In the genomic region with DNA sequence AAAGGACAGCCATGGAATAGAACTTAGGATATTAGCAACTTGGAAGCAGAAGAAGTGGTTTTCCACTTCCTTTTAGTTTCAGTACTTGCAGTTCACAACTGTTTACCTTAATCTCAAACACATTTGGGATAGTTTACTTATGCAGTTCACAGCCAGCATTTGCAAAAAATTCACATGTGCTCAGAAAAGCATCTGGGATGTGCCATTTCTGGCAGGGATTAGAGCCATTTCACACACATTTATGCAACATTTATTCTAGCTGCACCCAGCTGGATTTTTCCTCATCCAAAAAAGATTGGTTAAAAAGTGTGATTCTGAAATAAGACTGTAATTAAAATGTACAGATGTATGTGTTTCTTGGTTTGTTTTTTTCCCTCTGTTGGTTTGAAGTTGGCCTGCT, we compare ENCODE assay signal across 39 mouse cellular contexts. TPM values are rescaled to one million over a fixed set of nuclear protein-coding genes. Genes with fewer than 3 reads are reported as not detected.
"Had no signal": no experiment of that assay in that cellular context is flagged by ENCODE, and none has a peak within 500 bp of the region (broad histone marks: within the 10 kb centered on the region; RNA-seq: fewer than 3 reads in every experiment).

No protein-coding gene starts in this region.

- H3K4me2 ChIP-seq: heart, embryonic 11.5 days; heart, embryonic 13.5 days; heart, embryonic 15.5 days; hindbrain, embryonic 13.5 days; hindbrain, embryonic 15.5 days; kidney, embryonic 15.5 days; limb, embryonic 13.5 days; limb, embryonic 15.5 days; liver, embryonic 12.5 days had no signal

- H3K27ac ChIP-seq: heart, adult 2 months; heart, embryonic 13.5 days; heart, embryonic 15.5 days; hindbrain, embryonic 13.5 days; hindbrain, embryonic 15.5 days; hindbrain, postnatal 0 days; kidney, embryonic 15.5 days; kidney, postnatal 0 days; limb, embryonic 13.5 days; limb, embryonic 15.5 days; liver, embryonic 12.5 days; liver, embryonic 14.5 days had no signal

- H3K4me1 ChIP-seq: heart, embryonic 13.5 days; heart, embryonic 15.5 days; hindbrain, embryonic 13.5 days; hindbrain, embryonic 15.5 days; kidney, embryonic 15.5 days; limb, embryonic 13.5 days; limb, embryonic 15.5 days; liver, embryonic 12.5 days had no signal

- DNase-seq: gastrocnemius, postnatal 14 days; gastrocnemius, postnatal 36 days; heart, adult 2 months; heart, postnatal 14 days; heart, postnatal 36 days; kidney, adult 11 months; kidney, adult 2 months; kidney, adult 9 months; kidney, postnatal 14 days; kidney, postnatal 36 days; layer of hippocampus, adult 9-11 months; layer of hippocampus, postnatal 36 days; left cerebral cortex, postnatal 4 days had no signal

- ATAC-seq: hindbrain, postnatal 0 days; intestine, embryonic 16.5 days; liver, embryonic 12.5 days had no signal

- H3K27me3 ChIP-seq: heart, embryonic 13.5 days; heart, embryonic 15.5 days; hindbrain, embryonic 13.5 days; hindbrain, embryonic 15.5 days; kidney, embryonic 15.5 days; limb, embryonic 13.5 days; limb, embryonic 15.5 days; liver, embryonic 12.5 days had no signal

- H3K9me3 ChIP-seq: heart, embryonic 13.5 days; heart, embryonic 15.5 days; hindbrain, embryonic 13.5 days; hindbrain, embryonic 15.5 days; kidney, embryonic 15.5 days; limb, embryonic 13.5 days; limb, embryonic 15.5 days; liver, embryonic 12.5 days had no signal

- H3K9ac ChIP-seq: heart, embryonic 13.5 days; heart, embryonic 15.5 days; hindbrain, embryonic 13.5 days; hindbrain, embryonic 15.5 days; kidney, embryonic 15.5 days; limb, embryonic 13.5 days; limb, embryonic 15.5 days; liver, embryonic 12.5 days; liver, embryonic 14.5 days had no signal

- H3K4me3 ChIP-seq: heart, adult 2 months; heart, embryonic 13.5 days; heart, embryonic 15.5 days; hindbrain, embryonic 13.5 days; hindbrain, embryonic 15.5 days; kidney, embryonic 15.5 days; limb, embryonic 13.5 days; limb, embryonic 15.5 days; liver, embryonic 12.5 days had no signal

RNA-seq across cellular contexts. Expression of a gene that starts 30.1 kb away (rescaled TPM):
- total RNA-seq: gastrocnemius, adult 18-20 months; gastrocnemius, adult 8-10 months; gastrocnemius, postnatal 14 days; gastrocnemius, postnatal 36 days; heart, adult 2 months; heart, postnatal 14 days; heart, postnatal 36 days; hematopoietic stem cell, adult 5-6 weeks; hindbrain, postnatal 0 days; layer of hippocampus, adult 18-20 months; layer of hippocampus, adult 8-10 months; layer of hippocampus, postnatal 14 days; layer of hippocampus, postnatal 36 days; left cerebral cortex, adult 18-20 months; left cerebral cortex, adult 8-10 months; left cerebral cortex, postnatal 10 days; left cerebral cortex, postnatal 25 days; left cerebral cortex, postnatal 4 days; liver, adult 2 months had no signal
- polyA plus RNA-seq: gonadal fat pad, adult 2 months; heart, embryonic 11.5 days; heart, embryonic 15.5 days; heart, postnatal 0 days; hindbrain, embryonic 13.5 days; hindbrain, embryonic 15.5 days; hindbrain, postnatal 0 days; kidney, adult 2 months; kidney, embryonic 15.5 days; kidney, postnatal 0 days; liver, adult 2 months had no signal
